Mouse (Mus musculus) brain, adult 2 months (tissue): ENCODE data around the gene Ate1.
"Not testable (repeated sequence)": the region's sequence is repeated elsewhere in the genome, so short reads cannot be mapped to it uniquely, and the experiment has no call there.

Source experiments
- DNase-seq: peaks from one replicate; pipeline ENCODE4 v3.0.0; 2011; ENCODE audit warnings: low read depth, low spot score

The Ate1 gene

DNA sequence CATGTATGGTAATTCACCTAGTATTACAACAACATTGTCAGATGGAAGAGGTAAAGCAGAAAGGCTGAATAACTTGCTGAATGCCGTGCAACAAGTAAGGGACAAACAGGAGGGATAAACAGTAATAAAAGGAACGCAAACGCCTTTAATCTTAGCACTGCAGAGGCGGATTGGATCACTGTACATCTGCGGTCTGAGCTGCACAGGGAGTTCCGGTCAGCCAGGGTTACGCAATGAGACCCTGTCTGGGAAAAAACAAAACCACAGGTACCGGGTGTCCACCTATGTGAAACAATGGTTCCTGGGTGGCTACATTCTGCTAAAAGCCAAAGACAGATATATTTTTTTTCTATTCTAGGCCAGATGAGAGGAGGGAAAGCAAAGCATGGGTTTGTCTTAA lies 3.3 kb upstream of the Ate1 start:
- no peak for DNase-seq

DNA sequence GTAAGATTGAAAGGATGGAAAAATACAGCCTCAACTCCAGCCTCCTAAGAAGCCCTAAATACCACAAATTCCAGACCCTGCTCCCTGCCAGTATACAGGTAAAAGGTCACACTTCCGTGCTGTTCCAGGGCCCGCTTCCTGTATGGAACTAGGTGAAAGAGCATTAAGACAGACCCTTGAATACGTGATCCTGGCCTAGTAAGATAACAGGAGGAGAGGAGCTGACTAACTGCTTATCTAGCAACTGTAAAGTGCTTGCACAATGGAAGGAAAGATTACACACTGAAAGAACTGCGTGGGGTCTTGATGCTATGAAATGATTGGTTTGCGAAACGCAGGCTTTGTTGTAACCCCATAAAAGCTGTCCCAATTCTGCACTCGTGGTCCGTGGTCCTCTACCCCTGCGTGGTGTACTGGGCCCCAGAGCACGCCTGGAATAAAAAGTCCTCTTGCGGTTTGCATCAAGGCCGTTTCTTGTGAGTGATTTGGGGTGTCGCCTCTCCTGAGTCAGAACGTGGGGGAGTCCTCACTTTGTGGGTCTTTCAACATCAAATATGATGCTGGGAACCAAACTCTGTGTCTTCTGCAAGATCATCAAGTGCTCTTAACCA lies 748 bp upstream of the Ate1 start:
- no peak for DNase-seq

DNA sequence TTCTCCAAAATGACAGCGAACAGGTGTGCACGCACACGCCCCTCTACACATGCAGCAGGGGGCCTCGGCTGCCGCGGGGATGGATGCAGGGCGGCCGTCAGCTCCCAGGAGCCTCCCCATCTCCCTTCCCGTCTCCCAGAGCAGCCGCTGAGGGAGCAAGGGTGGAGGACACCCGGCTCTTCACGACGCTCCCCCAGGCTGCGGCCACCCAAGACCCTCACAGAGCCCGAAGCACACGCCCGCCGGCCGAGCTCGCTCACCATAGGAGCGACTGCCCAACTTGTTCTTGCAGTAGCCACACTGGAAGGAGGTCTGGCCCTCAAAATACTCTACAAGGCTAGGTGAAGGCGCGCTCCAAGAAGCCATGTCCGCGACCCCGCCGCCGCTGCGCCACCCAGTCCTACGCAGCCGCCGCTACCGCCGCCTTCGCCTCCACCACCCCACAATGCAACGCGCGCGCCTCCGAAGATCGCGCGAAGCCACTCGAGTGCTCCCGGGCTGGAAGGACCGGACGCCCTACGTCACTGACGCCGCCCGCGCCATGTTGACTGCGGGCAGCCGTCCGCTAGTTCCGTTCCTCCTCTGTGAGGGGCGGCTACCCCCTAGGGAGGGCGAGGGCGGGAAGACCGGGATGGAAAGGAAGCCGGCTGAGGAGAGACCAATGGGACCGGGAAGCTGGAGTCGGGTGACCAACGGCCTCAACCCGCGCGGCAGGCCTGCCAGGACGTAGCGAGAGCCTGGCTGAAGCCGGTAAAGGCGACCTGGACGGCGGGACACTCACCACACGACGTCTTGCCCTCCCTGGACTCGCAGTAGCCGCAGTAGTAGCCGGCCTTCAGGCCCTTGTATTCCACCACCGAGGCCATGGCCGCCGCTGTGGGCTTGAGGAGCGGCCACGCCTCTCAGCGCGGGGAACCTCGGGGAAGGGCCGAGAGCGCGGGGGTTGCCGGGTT lies 797 bp downstream of the Ate1 start:
- peak; percentile 99 for DNase-seq

DNA sequence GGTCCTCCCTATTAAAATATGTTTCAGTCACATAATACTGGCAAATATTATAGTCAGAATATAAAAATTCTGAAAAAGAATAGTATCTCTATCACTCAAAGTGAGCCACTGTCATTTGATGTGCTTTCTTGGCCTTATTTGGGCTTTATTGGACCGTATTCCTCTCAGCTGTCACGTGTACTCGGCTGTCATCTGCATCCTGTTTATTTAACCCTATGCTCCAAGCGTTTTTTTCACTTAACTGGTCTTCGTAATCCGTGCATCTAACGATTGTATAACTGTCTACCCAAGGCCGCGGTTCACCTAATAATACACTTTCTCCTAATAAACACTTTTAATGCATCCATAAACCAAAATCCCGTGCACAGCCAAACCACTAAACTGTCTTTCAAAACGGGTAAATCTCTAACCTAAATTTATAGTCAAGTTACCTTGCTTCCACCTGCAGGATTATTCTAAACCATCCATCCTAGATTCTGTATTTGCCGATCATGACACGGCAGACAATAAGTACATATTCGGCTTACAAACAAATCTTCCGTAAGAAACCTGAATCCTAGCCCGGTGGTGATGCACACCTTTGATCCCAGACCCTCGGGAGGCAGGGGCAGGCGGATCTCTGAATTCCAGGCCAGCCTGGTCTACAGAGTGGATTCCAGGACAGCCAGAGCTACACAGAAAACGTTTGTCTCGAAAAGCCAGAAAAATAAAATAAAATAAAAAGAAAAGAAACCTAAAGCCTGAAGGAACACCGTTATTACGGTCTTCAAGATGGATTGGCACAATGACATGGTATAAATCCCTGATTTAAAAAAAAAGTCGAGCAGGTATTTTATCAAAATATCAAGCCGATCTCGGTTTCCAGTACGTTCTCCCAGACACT lies 1.7 kb downstream of the Ate1 start:
- DNase-seq = peak; percentile 50

DNA sequence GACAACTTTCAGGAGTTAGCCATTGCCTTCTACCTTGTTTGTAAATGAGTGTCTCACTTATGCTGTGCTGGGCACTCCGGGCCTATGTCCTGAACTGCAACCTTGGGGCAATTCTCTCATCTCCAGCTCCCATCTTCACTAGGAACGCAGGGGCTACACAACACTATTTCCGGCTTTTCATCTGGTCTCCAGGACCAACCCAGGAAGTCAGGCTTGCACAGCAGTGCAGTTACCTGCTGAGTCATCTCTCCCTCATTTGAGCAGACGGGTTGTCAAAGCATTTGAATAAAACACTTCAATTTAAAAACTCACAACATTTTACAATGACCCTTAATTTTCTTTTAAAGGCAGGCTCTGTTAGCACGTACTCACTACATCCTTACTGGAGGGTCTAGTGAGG lies 9.9 kb downstream of the Ate1 start:
- no peak for DNase-seq

DNA sequence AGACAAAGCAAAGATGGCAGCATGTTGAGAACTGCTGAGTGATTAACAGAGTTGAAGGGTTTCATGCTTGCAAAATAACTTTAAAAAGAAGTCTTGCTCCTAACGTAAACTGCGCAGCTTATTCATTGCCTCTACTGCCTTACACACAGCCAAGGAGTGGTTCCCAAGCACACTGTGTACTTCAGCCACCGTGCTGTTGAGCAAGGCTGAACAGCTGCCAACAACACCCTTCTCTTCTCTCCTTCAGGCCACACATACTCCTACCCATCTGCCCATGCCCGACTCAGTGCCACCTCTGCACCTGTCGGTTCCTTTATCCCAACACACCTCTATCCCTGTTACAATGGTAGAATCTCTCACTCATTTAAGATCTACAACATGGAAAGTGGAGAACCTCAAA lies 17.2 kb downstream of the Ate1 start:
- DNase-seq = peak; percentile 27

DNA sequence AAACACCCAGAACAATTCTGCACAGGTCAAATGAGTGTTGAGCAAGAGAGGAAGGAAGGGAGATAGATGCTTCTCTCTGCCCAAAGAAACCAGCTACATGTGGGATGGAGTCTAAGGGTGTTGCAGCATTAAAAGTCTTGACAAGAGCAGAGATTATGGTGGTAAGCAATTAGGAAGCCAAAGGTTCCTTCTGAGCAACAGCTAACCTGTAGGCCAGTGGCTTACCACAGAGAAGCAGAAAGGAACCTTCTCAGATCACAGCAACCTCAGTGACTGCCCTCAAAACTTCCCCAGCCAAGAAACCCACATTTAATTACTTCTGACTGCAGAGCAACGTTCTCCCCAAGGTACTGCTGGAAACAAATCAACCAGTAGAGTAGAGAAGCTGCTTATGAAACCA lies 18.7 kb downstream of the Ate1 start:
- DNase-seq = no peak

DNA sequence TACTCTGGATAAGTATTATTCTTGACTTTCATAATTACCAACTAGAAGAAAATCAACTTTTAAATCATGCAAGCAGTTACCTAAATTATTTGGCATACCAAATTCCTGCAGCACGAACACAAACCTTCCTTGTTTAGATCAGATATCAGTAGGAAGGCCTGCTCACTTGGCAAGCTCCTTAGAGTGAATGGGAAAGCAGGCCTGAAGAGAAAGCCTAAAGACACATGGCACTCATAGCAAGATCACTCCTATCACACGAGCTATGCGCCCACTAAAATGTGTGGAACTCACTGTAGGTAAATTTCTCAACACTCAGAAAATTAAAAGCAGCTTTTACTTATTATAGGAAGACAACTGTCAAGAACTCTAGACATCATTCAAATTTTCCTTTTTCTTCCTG lies 26.8 kb downstream of the Ate1 start:
- DNase-seq = peak; percentile 50

DNA sequence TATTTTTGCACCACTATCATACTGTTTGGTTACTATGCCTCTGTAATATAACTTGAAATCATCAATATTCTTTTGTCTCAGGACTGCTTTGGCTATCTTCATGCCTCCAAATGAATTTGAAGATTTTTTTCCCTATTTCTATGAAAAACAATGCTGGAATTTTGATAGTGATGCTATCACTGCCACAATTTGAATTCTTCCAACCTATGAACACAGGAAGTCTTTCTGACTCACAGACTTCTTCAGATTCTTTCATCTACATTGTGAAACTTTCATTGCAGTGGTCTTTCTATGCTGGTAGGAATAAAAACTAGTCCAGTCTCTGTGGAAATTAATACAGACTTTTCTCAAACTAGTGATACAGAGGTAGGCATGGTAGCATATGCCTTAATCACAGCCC lies 28.1 kb downstream of the Ate1 start:
- no peak for DNase-seq

DNA sequence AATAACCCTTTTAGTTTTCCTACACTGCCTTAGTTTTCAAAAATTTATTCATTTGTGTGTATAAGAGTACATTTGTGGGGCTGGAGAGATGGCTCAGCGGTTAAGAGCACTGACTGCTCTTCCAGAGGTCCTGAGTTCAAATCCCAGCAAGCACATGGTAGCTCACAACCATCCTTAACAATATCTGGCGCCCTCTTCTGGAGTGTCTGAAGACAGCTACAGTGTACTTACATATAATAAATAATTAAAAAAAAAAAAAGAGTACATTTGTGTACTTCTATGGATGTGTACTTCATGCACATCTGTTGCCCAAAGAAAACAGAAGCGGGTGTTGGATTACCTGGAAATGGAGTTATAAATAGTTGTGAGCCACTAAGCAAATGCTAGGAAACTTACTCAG lies 41.2 kb downstream of the Ate1 start:
- not testable (repeated sequence) for DNase-seq

DNA sequence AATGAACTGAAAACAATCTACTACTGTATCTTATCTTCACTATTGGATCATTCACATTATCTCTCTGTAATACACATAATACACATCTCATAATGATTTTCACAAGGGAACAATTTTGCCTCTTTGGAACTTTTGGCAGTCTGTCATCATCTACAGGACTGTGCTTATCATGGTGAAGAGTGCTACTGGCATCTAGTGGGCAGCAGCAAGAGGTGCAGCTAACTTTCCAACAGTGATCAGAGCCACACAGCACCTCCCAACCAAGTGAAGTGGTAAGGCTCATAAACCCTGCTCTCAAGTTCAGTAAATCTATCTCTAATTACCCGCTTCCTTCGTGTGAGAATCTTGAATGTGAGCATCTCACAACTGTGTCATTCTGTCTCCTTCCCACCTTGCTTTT lies 44.2 kb downstream of the Ate1 start:
- DNase-seq = peak; percentile 82

DNA sequence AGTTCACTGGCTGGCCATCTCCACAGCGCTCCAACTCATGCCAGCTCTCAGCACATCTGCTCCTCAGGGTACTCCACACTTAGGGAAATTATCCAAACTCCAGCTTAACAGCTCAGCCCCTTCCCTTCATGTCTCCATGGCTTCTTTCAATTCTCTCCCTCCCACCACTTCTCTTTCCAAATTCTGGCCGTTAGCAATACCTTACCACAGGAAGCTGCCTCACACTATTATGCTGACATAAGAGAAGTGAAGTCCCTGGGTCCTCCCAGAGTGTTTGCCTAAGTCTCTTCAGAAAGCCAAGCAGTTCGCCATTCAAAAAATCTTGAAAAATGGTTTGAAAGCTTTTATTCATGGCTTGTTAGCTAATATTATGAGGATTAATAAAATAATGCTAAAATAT lies 46.3 kb downstream of the Ate1 start:
- no peak for DNase-seq

DNA sequence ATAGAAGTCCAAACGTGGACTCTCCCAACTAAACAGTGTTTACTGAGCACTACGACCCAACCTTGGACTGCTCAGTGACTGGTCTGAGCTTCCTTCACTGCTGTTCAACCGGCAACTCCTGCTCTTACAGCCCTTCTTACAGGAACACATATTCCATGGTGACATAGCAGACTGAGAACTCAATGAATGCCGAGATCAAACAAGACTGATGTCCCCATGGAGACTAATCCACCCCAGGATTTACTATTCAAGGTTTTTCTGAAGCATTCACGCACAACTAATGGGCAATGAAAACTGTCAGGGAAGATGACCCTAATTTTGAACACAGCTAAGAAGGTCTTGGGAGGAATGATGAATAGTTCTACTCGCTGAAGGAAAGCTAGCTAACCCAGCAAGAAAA lies 47.5 kb downstream of the Ate1 start:
- no peak for DNase-seq

DNA sequence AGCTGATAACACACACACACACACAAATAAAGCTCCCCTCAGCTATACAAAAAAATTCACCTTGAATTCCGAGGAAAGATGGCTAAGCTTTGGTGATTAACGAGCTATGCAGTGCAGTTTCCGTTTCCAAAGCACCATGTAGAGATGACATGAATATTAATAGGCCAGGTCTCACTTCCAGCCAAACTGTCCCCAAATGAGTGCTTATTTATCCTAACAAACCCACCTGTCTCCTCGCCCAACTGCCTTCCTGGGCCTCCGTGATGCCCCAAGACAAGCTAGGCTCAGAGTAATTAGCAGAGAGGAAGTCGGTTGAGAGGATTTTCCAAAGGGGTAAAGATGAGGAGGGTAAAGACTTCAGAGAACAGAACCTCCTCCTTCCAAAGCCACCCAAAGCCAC lies 49.1 kb downstream of the Ate1 start:
- no peak for DNase-seq

DNA sequence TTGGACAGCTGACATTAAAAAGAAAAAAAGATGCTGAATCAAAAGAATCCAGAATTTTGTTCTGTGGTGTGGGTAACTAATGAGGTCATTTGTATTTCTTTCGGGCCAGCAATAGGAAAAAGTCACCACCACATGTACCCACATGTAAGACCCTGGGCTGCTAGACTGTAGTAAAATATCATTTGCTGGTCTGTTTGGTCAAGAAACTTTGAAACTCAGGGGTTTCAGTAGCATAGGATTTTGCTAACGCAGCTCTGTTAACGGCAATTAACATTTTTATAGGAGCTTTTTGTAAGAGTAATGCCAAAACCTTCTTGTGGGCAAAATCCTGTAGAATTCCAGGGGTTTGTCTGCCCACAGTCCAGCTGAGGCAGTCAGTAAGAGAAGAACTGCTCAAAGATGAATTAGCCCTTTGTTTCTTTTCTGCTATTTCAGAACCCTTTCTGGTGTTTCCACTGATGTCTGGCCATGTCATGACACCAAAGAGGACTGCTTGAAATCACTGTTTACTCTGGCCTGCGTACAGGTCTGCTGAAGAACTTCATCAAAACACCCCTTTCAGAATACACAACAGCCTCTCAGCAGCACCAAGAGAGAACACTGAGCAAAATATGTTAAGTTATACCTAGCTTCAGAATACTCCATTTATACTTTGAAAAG lies 64.5 kb downstream of the Ate1 start:
- peak; percentile 31 for DNase-seq

DNA sequence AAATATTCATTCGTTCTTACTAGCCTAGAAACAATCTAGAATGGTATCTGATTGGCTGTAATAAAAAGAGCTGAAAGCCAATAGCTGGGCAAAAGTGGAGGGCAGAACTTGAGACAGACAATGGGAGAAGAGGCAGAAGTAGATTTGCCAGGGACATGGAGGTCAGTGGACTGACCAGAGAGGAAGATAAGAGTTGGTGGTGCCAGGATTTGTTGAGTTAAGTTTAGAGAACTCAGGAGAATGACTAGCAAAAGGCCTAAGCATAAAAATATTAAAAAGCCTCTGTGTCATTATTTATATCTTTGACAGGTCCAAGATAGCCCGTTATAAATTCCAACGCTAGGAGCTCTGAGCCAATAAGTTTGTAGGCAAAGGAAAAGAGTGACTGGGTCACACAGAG lies 65.9 kb downstream of the Ate1 start:
- no peak for DNase-seq

DNA sequence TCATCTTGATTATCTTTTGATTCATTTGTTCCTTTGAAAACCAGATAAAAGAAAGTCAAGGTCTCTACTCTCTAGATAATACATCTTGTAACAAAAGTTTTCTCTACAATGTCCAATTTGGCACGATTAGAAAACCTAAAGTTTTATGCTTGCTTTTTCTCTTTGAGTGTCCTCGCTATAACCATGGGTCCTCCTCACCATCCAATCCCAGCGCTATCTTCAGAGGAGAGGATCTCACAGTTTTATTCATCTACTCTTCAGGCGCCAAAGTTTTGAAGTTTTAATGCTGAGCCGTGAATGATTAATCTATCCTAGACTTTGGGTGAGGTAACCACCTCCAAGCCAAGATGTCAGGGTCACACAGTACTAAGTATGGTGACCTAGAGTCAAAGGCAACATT lies 84.4 kb downstream of the Ate1 start:
- DNase-seq = no peak

DNA sequence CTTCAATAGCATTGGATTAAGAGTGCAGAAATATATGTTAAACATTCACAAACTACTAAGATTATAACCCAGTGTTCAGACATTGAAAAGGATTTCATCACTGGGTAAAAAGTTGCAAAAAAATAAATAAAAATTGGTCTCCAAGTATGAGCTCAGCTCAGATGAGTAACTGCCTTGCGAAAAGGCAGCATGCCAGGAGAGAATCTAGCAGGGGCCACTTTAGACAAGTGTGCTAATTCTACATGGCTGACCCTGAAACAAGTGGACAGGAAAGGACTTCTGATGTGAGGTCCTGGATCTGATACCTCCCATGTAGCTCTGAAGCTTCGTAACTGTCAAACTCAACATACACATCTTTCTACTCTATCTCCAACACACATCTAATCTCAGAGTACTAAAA lies 88.0 kb downstream of the Ate1 start:
- no peak for DNase-seq

DNA sequence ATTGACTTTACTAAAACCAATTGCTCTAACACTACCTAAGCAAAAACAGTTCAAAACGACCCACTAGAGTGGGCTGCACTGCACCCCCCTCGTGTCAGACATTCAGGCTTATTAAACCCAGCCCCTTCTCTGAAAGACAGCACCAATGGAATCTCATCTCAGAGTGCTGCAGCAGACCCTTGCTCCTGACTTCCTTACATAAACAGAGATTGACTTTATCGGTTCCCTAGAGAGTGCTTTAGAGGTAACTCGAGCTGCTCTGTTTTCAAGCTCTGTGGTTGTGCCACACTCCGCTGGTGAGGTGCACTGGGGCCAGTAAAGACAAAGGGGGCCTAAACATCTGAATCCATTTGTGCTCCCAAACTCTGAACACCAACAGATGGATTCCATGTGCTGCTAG lies 93.6 kb downstream of the Ate1 start:
- no peak for DNase-seq

DNA sequence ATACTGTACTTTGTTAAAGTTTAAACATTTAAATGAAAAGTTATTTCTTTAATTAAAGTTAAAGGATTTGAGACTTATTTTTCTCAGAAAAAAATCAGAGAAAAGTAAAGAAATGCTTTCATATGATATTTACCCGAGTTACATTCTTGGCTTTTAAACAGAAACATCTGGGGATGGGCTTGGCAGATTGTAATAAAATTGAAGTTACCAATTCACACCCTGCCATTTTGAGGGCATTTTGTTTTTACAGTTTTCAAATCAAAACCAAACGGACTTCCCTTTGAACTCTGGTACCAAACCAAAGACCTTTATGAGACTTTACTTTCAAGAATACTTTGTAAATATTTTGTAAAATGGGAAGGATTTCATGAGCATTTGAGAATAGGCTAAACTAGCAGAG lies 94.2 kb downstream of the Ate1 start:
- no peak for DNase-seq

DNA sequence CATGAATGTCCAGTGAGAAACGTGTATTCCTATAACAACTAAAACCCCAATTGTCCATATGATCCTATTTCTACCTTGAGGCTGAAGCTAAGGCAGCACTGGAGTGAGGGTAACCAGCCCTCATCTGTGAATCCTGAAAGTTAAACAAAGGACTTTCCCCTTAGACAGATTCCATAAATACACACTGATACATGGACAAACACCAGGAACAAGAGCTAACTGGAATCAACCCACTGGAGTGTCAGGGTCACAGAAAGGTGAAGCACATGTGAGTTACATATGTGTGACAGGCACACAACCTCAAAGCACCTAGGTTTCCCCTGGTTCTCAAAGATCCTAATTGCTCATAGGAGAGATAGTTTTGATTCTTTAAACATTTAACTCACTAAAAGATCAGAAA lies 100.2 kb downstream of the Ate1 start:
- DNase-seq = no peak

DNA sequence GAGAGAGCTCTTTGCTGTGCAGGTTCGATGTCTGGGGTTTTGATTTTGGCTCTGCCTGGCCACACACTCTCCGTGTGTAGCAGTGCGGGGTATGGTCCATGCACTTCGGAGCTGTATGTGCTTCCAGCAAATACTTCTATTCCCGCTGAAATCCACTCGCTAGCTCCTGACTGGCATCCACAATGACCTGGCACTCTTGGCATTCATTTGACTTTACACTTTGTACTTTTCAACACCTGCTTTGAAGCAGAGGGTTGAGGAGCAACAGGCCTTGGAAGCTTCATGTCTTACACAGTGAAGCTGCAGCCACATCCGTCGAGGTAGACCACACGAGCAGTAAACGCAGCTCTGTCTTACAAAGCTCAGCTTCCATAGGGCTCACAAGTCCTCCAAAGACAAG lies 112.5 kb downstream of the Ate1 start:
- DNase-seq = no peak
